Mouse (Mus musculus) embryonic fibroblast, embryonic 13.5 days (primary cell): ENCODE data around the gene Twf1.

Experiments used
- CTCF ChIP-seq: IDR thresholded peaks from 2 replicates; pipeline ENCODE4 v1.5.1; 2011; ENCODE audit warnings: mild to moderate bottlenecking, control low read depth, low read length, moderate library complexity, borderline replicate concordance; ENCODE audit not compliant: insufficient read depth
- POLR2A ChIP-seq: IDR thresholded peaks from 2 replicates; pipeline ENCODE4 v1.6.1; 2011; ENCODE audit warnings: low read depth, mild to moderate bottlenecking, control low read depth, low read length, moderate library complexity

DNA sequence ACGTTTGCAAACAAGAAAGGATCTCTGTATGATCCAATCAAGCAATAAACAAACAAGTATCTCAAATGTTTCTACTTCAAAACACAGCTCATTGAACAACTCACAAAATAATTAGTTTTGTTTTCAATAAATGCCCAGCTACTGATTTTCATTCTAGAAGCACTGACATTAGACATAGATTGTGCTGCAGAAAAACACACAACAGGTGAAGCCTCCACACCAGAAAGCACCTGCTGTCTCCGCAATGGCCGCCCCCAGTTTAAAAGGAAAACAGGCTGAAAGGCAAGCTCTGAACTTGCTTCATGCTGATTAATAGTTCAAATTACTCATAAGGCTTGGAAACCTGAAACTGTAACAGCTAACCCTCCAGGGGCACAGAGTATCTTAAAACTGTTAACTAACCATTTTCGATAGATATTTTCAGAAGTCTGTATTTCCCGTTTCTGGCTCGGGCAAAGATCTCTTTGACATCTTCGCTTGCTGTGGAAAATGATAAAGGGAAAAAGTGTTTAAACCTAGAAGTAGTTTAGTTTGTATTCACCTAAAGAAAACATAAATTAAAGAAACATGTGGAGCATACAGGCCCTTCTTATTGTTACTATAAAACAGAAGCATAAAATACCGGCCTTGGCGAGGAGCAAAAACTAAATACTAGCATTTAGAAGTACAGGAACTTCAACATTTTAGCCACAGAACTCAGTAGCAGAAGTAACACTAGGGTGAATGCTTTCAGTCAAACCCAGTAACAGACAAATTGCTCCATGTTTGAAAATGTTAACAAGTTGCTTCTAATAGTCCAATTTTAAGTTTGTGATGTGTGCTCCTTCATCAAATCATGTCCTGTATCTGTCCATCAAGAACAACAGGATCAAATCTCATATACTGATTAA lies 1.6 kb downstream of the Twf1 start:
- TF ChIP-seq POLR2A (no peak), CTCF (no peak)
